Mouse (Mus musculus): ENCODE measurements around the gene Dcpp2. TPM values are rescaled to one million over a fixed set of nuclear protein-coding genes. Genes with fewer than 3 reads are reported as not detected.
A peak's percentile ranks its signal among the peaks of the same experiment; 100 is the strongest.
"Not testable (repeated sequence)": the region's sequence is repeated elsewhere in the genome, so short reads cannot be mapped to it uniquely, and the experiment has no call there.

The Dcpp2 gene
- total RNA-seq, 2 experiments from 2014 or later: not detected

GRCm38 (mm10) chr17:23925090-23925493 is 44.4 kb downstream of the Dcpp2 start:
- DNase-seq (ENCODE audit: low spot score in 2 of 2): peak; percentile 16 to 41

GRCm38 (mm10) chr17:23931157-23931556 is 50.5 kb downstream of the Dcpp2 start:
- no peak for DNase-seq (ENCODE audit: low spot score in 2 of 2)

GRCm38 (mm10) chr17:23941372-23941771 is 60.7 kb downstream of the Dcpp2 start, which contains the start of gene Sbp:
Gene Sbp, plus strand, starts transcription at chr17:23941672.
- DNase-seq (ENCODE audit: low spot score in 2 of 2): no peak

- DNase-seq (ENCODE audit: low spot score in 2 of 2): not testable (repeated sequence)
Measured at GRCm38 (mm10) chr17:23947486-23947885, 66.8 kb downstream of the Dcpp2 start.

GRCm38 (mm10) chr17:23949068-23949467 is 68.4 kb downstream of the Dcpp2 start:
- DNase-seq (ENCODE audit: low spot score in 2 of 2): no peak

Other genes with a start within 250 kb of the Dcpp2 start
- gene Mmp25, start 235.6 kb upstream of the Dcpp2 start, total RNA-seq (2021): under 1 TPM; 0.56 to 0.90 TPM
- under 1 TPM in 1 of 2 experiments, not detected in 1; 0.31 TPM for gene Bicdl2, start 220.4 kb upstream of the Dcpp2 start, total RNA-seq (2021)
- 100 to 1,000 TPM; 132 to 134 TPM for gene Hcfc1r1, start 207.3 kb upstream of the Dcpp2 start, total RNA-seq (2021)
- 10 to 100 TPM; 26.7 to 27.5 TPM for gene Thoc6, start 207.0 kb upstream of the Dcpp2 start, total RNA-seq (2021)
- 10 to 100 TPM; 53.2 to 53.8 TPM for gene Tnfrsf12a, start 203.4 kb upstream of the Dcpp2 start, total RNA-seq (2021)
- gene Cldn6, start 201.6 kb upstream of the Dcpp2 start, total RNA-seq (2021): 10 to 100 TPM in 1 of 2 experiments, not detected in 1; 12.1 TPM
- gene Cldn9, start 196.9 kb upstream of the Dcpp2 start, total RNA-seq (2021): 1 to 10 TPM in 1 of 2 experiments, not detected in 1; 2.4 TPM
- gene 1520401A03Rik, start 158.1 kb upstream of the Dcpp2 start, total RNA-seq (2021): 1 to 10 TPM in 1 of 2 experiments, under 1 TPM in 1; 0.99 to 1.3 TPM
- gene Pkmyt1, start 154.5 kb upstream of the Dcpp2 start, total RNA-seq (2021): 10 to 100 TPM; 20.0 to 22.4 TPM
- 10 to 100 TPM; 13.8 to 14.6 TPM for gene Paqr4, start 140.0 kb upstream of the Dcpp2 start, total RNA-seq (2021)
- gene Kremen2, start 135.0 kb upstream of the Dcpp2 start, total RNA-seq (2021): under 1 TPM in 1 of 2 experiments, not detected in 1; 0.14 TPM
- 10 to 100 TPM; 60.9 to 62.4 TPM for gene Flywch1, start 109.3 kb upstream of the Dcpp2 start, total RNA-seq (2021)
- gene Flywch2, start 94.8 kb upstream of the Dcpp2 start, total RNA-seq (2021): 10 to 100 TPM; 14.0 to 14.4 TPM
- gene Srrm2, start 90.3 kb upstream of the Dcpp2 start, total RNA-seq (2021): 100 to 1,000 TPM; 855 to 927 TPM
- 100 to 1,000 TPM; 364 to 381 TPM for gene Elob, start 51.7 kb upstream of the Dcpp2 start, total RNA-seq (2021)
- not detected for gene Prss33, start 44.8 kb upstream of the Dcpp2 start, total RNA-seq (2021)
- gene Prss32, start 37.0 kb upstream of the Dcpp2 start, total RNA-seq (2021): not detected
- 1 to 10 TPM; 1.6 to 1.9 TPM for gene Prss41, start 36.7 kb upstream of the Dcpp2 start, total RNA-seq (2021)
- gene Prss21, start 12.8 kb upstream of the Dcpp2 start, total RNA-seq (2021): not detected
- gene Dcpp1, start within 50 bp of the Dcpp2 start, total RNA-seq (2021): not detected
- not detected for gene Dcpp3, start 36.6 kb downstream of the Dcpp2 start, total RNA-seq (2021)
- gene Sbp, start 60.8 kb downstream of the Dcpp2 start, total RNA-seq (2021): not detected
- gene Sbpl, start 74.4 kb downstream of the Dcpp2 start, total RNA-seq (2021): not detected
- not detected for gene Prss30, start 99.7 kb downstream of the Dcpp2 start, total RNA-seq (2021)
- not detected for gene Prss22, start 117.2 kb downstream of the Dcpp2 start, total RNA-seq (2021)
- gene Prss27, start 157.3 kb downstream of the Dcpp2 start, total RNA-seq (2021): not detected
- gene Kctd5, start 192.6 kb downstream of the Dcpp2 start, total RNA-seq (2021): 10 to 100 TPM; 34.4 to 34.5 TPM

Measured in adrenal gland, postnatal 4 days (tissue).